Mouse (Mus musculus) bone marrow macrophage, adult 2 months (primary cell): ENCODE data around the gene 2810006K23Rik. TPM values are rescaled to one million over a fixed set of nuclear protein-coding genes. Genes with fewer than 3 reads are reported as not detected.

Experiments used
- H3K27ac ChIP-seq: 2 replicates; pipeline ENCODE4 v1.5.1; 2012; ENCODE audit warnings: low read depth, low read length; ENCODE audit not compliant: insufficient read depth
- H3K4me1 ChIP-seq: 2 replicates; pipeline ENCODE4 v1.6.1; 2012; ENCODE audit warnings: low read length; ENCODE audit not compliant: control insufficient read depth, insufficient read depth
- H3K4me3 ChIP-seq: 2 replicates; pipeline ENCODE4 v1.5.1; 2012; ENCODE audit warnings: mild to moderate bottlenecking, low read length, moderate library complexity; ENCODE audit not compliant: insufficient read depth
- CTCF ChIP-seq: IDR thresholded peaks from 2 replicates; pipeline ENCODE4 v1.5.1; 2012; ENCODE audit warnings: low read depth, mild to moderate bottlenecking, low read length, moderate library complexity
- POLR2A ChIP-seq: IDR thresholded peaks from 2 replicates; pipeline ENCODE4 v1.6.1; 2012; ENCODE audit warnings: mild to moderate bottlenecking, low read depth, low read length, borderline replicate concordance
- polyA plus RNA-seq: library from polyadenylated mRNA; stranded (reverse); fragments of >200 nt; gene quantifications from 2 replicates; pipeline ENCODE4 v1.2.4, GENCODE M21; 2012; ENCODE audit not compliant: missing spikeins, insufficient read depth, insufficient read length

Gene 2810006K23Rik
- polyA plus RNA-seq, 1 experiment = 12.4 TPM

DNA sequence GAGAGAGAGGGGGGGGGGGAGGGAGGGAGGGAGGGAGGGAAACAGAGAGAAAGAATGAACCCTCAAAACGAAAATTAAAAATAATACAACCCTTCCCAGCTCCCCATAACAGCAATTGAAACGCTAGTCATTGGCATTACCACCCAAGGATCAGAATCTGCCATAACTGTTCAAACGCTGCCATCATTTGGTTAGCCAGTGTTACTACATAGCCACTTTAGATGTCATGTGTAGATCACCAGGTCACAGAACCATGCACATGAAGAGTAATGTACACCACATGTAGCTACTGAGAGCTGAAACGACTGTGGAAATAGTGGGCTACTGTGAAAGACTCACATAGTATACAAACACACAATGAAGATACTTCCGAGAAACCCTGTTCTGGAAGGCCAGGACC lies 60.0 kb downstream of the 2810006K23Rik start:
- no peak overlapping the region for H3K27ac ChIP-seq
- H3K4me1 ChIP-seq = no peaks in the 10 kb centered on the region
- TF ChIP-seq POLR2A (no peak), CTCF (no peak)
- H3K4me3 ChIP-seq = no peak overlapping the region

Other genes starting within 250 kb of the 2810006K23Rik start
- 1.5 and 1.9 TPM in 2 replicates for gene Abcb9, start 232.3 kb upstream of the 2810006K23Rik start, polyA plus RNA-seq
- gene Ogfod2, start 215.8 kb upstream of the 2810006K23Rik start, polyA plus RNA-seq = 11.5 and 17.8 TPM in 2 replicates
- 51.0 and 68.2 TPM in 2 replicates for gene Arl6ip4, start 212.0 kb upstream of the 2810006K23Rik start, polyA plus RNA-seq
- gene Pitpnm2, start 78.3 kb upstream of the 2810006K23Rik start, polyA plus RNA-seq = 0.40 and 0.66 TPM in 2 replicates
- 4.2 and 7.2 TPM in 2 replicates for gene Mphosph9, start 117 bp upstream of the 2810006K23Rik start, polyA plus RNA-seq
- 88.0 and 92.2 TPM in 2 replicates for gene Cdk2ap1, start 35.0 kb downstream of the 2810006K23Rik start, polyA plus RNA-seq
- gene Sbno1, start 97.9 kb downstream of the 2810006K23Rik start, polyA plus RNA-seq = 57.5 and 59.2 TPM in 2 replicates
- 49.2 and 58.6 TPM in 2 replicates for gene Kmt5a, start 111.8 kb downstream of the 2810006K23Rik start, polyA plus RNA-seq
- gene Rilpl2, start 150.3 kb downstream of the 2810006K23Rik start, polyA plus RNA-seq = 106 and 113 TPM in 2 replicates
- 20.5 and 21.6 TPM in 2 replicates for gene Snrnp35, start 155.0 kb downstream of the 2810006K23Rik start, polyA plus RNA-seq
- gene Rilpl1, start 203.3 kb downstream of the 2810006K23Rik start, polyA plus RNA-seq = 2.4 and 2.8 TPM in 2 replicates
- gene Tmed2, start 212.6 kb downstream of the 2810006K23Rik start, polyA plus RNA-seq = 339 and 358 TPM in 2 replicates
- gene Ddx55, start 224.8 kb downstream of the 2810006K23Rik start, polyA plus RNA-seq = 9.2 and 11.8 TPM in 2 replicates